Mouse (Mus musculus): Measurements from ENCODE around the gene Tpst2. TPM values are rescaled to one million over a fixed set of nuclear protein-coding genes. Genes with fewer than 3 reads are reported as not detected.
A peak's percentile ranks its signal among the peaks of the same experiment; 100 is the strongest.

Tpst2 gene
- polyA plus RNA-seq (2015; fragmentation: Nextera tagmentation; extraction: Ambion mirVana) = 34.5 and 36.2 TPM in 2 replicates

DNA sequence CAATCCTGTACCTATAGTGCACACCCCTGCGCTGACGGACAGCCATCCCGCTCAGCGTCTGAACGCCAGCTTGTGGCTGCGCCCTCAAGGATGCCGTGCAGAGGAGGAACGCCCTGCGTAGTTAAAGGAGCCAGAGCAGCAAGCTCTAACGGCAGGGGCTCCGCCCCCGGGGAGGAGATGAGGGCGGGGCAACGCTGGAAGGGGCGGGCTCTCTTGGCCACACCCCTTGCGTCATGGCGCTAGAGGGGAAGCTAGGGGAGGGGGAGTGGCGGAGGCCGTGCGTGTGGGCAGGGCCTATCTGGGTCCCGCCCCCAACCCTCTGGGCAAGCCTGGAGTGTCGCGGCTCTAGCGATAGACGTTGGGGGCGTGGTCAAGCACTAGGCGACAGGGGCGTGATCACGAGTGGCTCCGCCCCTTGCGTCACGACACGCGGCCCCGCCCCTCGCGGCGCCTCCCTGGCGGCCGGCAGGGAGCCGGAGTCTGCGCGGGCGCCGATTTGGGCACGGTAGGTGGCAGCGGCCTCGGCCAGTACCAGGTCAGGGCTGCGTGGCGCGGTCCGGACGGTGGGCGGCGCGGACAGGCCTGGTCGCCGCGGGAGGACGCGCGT lies at the start of gene Tpst2:
Gene Tpst2, plus strand, starts transcription at position 425 of the 607 bp plus-strand sequence.
- ATAC-seq = peak; percentile 94
- Histone ChIP-seq H3K4me1 (ENCODE audit: insufficient read depth) (peaks cover 48% of the 10 kb centered on the region), H3K4me2 (ENCODE audit: low read depth, low read length) (peak within 1 kb of the TSS; percentile 93), H3K9ac (replicated peaks) (peak within 1 kb of the TSS; percentile 77), H3K36me3 (replicated peaks; ENCODE audit: insufficient read depth, low read length) (no peaks in the 10 kb centered on the region), H3K27ac (ENCODE audit: low read depth) (peak within 1 kb of the TSS; percentile 85), H3K9me3 (ENCODE audit: low read length) (no peaks in the 10 kb centered on the region), H3K4me3 (ENCODE audit: low read depth, low read length) (peak within 1 kb of the TSS; percentile 68), H3K27me3 (ENCODE audit: insufficient read depth, low read length) (no peaks in the 10 kb centered on the region)
- DNase-seq = peak; percentile 100
- under 1% methylated on average over 43 of the region's 62 CpGs for WGBS (ENCODE audit: insufficient replicate concordance)
- no peak for TF ChIP-seq EP300 (IDR thresholded peaks at IDR 0.05; ENCODE audit: low read depth)
- no peak for TF ChIP-seq CTCF (IDR thresholded peaks at IDR 0.05; ENCODE audit: low read depth)

DNA sequence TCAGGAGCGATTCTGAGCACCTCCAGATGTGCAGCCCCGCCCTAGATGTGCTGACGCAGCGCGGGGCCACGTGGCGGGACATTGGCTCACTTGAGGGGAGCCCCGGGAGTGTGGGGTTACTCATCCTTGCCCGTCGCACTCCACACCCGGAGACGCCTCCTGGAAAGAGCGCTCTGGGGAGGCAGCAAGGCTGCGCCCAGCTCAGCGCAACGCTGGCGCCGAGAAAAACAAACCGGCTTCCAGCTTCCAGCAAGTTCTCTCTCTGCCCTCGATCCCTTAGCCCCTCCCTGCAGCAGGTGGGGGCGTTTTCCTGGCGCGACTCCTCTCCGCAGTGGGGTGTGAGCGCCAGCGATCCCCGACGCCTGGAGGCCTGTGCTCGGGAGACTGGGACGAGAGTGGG lies 49.1 kb upstream of the Tpst2 start:
- ATAC-seq (no peak), DNase-seq (no peak)
- Histone ChIP-seq H3K9ac (replicated peaks) (no peak overlapping the region), H3K4me1 (ENCODE audit: insufficient read depth) (0 out of 2 replicates have a peak, but pooled peaks cover 2% of the 10 kb centered on the region), H3K4me3 (ENCODE audit: low read depth, low read length) (peak overlapping the region; percentile 15; the same call in 1 of the 2 replicates), H3K9me3 (ENCODE audit: low read length) (no peaks in the 10 kb centered on the region), H3K27me3 (ENCODE audit: insufficient read depth, low read length) (peaks cover 52% of the 10 kb centered on the region), H3K27ac (ENCODE audit: low read depth) (no peak overlapping the region), H3K4me2 (ENCODE audit: low read depth, low read length) (no peak overlapping the region), H3K36me3 (replicated peaks; ENCODE audit: insufficient read depth, low read length) (no peaks in the 10 kb centered on the region)
- no peak for TF ChIP-seq CTCF (IDR thresholded peaks at IDR 0.05; ENCODE audit: low read depth)
- TF ChIP-seq EP300 (IDR thresholded peaks at IDR 0.05; ENCODE audit: low read depth) = no peak
- 1% methylated on average over 30 of the region's 30 CpGs for WGBS (ENCODE audit: insufficient replicate concordance)

DNA sequence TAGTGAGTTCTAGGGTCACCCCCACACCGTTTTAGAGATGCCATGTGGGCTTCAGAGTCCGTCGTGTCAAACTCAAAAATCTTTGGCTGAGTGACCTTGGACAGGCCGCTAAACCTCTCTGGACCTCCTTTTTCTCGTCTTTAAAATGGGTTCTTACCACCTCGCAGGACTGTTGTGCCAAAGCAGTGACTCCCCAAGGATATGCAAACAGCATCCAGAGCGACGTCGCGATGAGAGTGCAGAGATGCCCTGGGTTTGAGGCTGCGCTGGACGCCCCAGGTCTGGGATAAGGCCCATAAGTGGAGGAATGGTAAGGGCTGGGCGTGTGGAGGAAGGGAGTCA lies 48.6 kb upstream of the Tpst2 start:
- Histone ChIP-seq H3K36me3 (replicated peaks; ENCODE audit: insufficient read depth, low read length) (no peaks in the 10 kb centered on the region), H3K27ac (ENCODE audit: low read depth) (no peak overlapping the region), H3K4me2 (ENCODE audit: low read depth, low read length) (no peak overlapping the region), H3K4me3 (ENCODE audit: low read depth, low read length) (no peak overlapping the region), H3K9ac (replicated peaks) (no peak overlapping the region), H3K27me3 (ENCODE audit: insufficient read depth, low read length) (peaks cover 52% of the 10 kb centered on the region), H3K4me1 (ENCODE audit: insufficient read depth) (0 out of 2 replicates have a peak, but pooled peaks cover 2% of the 10 kb centered on the region), H3K9me3 (ENCODE audit: low read length) (no peaks in the 10 kb centered on the region)
- 4% methylated on average over 13 of the region's 13 CpGs for WGBS (ENCODE audit: insufficient replicate concordance)
- ATAC-seq (no peak), DNase-seq (no peak)
- TF ChIP-seq EP300 (IDR thresholded peaks at IDR 0.05; ENCODE audit: low read depth) (no peak), CTCF (IDR thresholded peaks at IDR 0.05; ENCODE audit: low read depth) (no peak)

DNA sequence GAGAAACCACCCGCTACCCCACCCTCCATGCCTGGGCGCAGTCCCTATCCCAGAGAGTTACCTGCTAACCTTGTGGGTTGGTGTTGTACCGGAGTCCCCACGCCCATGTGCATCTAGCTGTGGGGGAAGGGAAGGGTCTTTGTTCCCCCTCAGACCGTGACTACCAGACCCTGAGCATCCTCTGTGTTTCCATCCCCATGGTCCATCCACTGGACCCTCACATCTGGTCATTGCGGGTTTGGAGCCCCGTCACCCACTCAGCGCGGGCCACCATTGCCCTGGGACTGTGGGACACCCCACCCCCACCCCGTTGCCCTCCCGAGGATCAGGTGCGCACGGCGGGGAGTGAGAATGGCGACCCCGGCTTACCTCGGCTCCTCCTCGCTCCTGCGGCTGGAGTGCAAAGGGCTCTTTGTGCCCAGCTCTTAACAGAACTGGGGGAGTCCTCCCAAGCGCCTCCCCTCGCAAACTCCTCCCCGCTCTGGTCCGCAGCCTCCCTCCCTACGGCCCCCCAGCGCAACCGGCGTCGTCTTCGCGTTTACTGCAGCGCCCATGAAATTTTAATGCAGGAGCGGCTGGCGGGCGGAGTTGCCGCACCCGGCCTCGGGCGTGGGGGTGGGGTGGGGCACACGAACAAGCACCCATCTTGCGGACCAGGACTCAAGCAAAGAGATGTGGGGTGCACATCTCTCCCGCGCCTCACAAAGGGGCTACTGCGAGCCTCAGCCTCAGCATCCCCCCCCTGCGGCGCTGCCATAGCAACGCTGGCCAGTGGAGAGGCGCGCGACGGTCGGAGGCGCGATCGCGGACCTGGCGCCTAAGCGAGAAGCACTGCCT lies 48.0 kb upstream of the Tpst2 start:
- ATAC-seq (no peak), DNase-seq (no peak)
- Histone ChIP-seq H3K9me3 (ENCODE audit: low read length) (no peaks in the 10 kb centered on the region), H3K9ac (replicated peaks) (no peak overlapping the region), H3K27me3 (ENCODE audit: insufficient read depth, low read length) (peaks cover 52% of the 10 kb centered on the region), H3K36me3 (replicated peaks; ENCODE audit: insufficient read depth, low read length) (no peaks in the 10 kb centered on the region), H3K4me2 (ENCODE audit: low read depth, low read length) (no peak overlapping the region), H3K4me3 (ENCODE audit: low read depth, low read length) (no peak overlapping the region), H3K27ac (ENCODE audit: low read depth) (no peak overlapping the region), H3K4me1 (ENCODE audit: insufficient read depth) (0 out of 2 replicates have a peak, but pooled peaks cover 2% of the 10 kb centered on the region)
- TF ChIP-seq CTCF (IDR thresholded peaks at IDR 0.05; ENCODE audit: low read depth) (no peak), EP300 (IDR thresholded peaks at IDR 0.05; ENCODE audit: low read depth) (no peak)
- 2% methylated on average over 56 of the region's 57 CpGs for WGBS (ENCODE audit: insufficient replicate concordance)

DNA sequence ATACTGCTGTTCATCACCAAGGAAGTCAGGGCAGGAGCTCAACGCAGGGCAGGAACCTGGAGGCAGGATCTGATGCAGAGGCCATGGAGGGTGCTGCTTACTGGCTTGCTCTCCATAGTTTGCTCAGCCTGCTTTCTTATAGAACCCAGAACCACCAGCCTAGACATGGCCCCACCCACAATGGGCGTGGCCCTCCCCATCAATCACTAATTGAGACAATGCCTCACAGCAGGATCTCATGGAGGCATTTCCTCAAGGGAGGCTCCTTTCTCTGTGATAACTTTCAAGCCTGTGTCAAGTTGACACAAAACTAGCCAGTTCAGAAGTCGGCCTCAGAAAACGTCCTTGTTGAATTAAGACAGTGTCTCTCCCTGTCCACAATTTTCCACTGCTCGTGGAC lies 40.7 kb upstream of the Tpst2 start:
- no peak overlapping the region for H3K4me3 ChIP-seq (ENCODE audit: low read depth, low read length)
- H3K4me2 ChIP-seq (ENCODE audit: low read depth, low read length) = no peak overlapping the region
- H3K9me3 ChIP-seq (ENCODE audit: low read length) = no peaks in the 10 kb centered on the region
- no peaks in the 10 kb centered on the region; the same call in 1 of the 2 replicates for H3K4me1 ChIP-seq (ENCODE audit: insufficient read depth)
- no peak for DNase-seq
- TF ChIP-seq CTCF (IDR thresholded peaks at IDR 0.05; ENCODE audit: low read depth) (no peak), EP300 (IDR thresholded peaks at IDR 0.05; ENCODE audit: low read depth) (no peak)
- no peak overlapping the region for H3K27ac ChIP-seq (ENCODE audit: low read depth)
- H3K9ac ChIP-seq (replicated peaks) = no peak overlapping the region
- 68% methylated on average over 5 of the region's 5 CpGs for WGBS (ENCODE audit: insufficient replicate concordance)
- no peak for ATAC-seq
- H3K27me3 ChIP-seq (ENCODE audit: insufficient read depth, low read length) = peaks cover 8% of the 10 kb centered on the region; the same call in 1 of the 2 replicates
- no peaks in the 10 kb centered on the region for H3K36me3 ChIP-seq (replicated peaks; ENCODE audit: insufficient read depth, low read length)

DNA sequence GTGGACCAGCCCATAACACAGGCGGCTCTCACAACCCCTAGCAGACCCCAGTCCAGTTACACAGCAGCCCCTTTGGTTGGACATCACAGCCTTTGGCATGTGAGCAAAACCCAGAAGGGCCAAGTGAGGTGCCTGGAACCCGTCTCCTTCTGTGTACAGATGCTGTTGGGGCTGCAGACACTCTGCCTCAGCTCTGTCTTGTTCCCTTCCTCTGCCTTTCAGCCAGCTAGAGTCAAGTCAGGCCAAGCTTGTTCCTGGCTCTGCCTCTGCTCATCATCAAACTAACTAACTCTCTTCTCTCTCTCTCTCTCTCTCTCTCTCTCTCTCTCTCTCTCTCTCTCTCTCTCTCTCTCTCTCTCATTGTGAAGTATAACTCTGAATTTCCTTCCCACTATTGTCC lies 39.9 kb upstream of the Tpst2 start:
- Histone ChIP-seq H3K27me3 (ENCODE audit: insufficient read depth, low read length) (peaks cover 8% of the 10 kb centered on the region; the same call in 1 of the 2 replicates), H3K9ac (replicated peaks) (no peak overlapping the region), H3K4me3 (ENCODE audit: low read depth, low read length) (no peak overlapping the region), H3K4me2 (ENCODE audit: low read depth, low read length) (no peak overlapping the region), H3K36me3 (replicated peaks; ENCODE audit: insufficient read depth, low read length) (no peaks in the 10 kb centered on the region), H3K4me1 (ENCODE audit: insufficient read depth) (peaks cover 7% of the 10 kb centered on the region), H3K27ac (ENCODE audit: low read depth) (no peak overlapping the region), H3K9me3 (ENCODE audit: low read length) (no peaks in the 10 kb centered on the region)
- DNase-seq (no peak), ATAC-seq (no peak)
- WGBS (ENCODE audit: insufficient replicate concordance) = 66% methylated on average over 2 of the region's 2 CpGs
- TF ChIP-seq CTCF (IDR thresholded peaks at IDR 0.05; ENCODE audit: low read depth) = no peak
- no peak for TF ChIP-seq EP300 (IDR thresholded peaks at IDR 0.05; ENCODE audit: low read depth)

All from liver, postnatal 0 days (tissue).